Mouse (Mus musculus): Measurements from ENCODE around the gene Chfr. TPM values are rescaled to one million over a fixed set of nuclear protein-coding genes. Genes with fewer than 3 reads are reported as not detected.

Gene Chfr
- polyA plus RNA-seq (2015; fragmentation: Nextera tagmentation; extraction: Ambion mirVana): 32.8 and 37.0 TPM in 2 replicates

- Histone ChIP-seq H3K4me3 (ENCODE audit: low read depth, low read length) (peak within 1 kb of the TSS; percentile 84), H3K36me3 (ENCODE audit: insufficient read depth, low read length) (0 out of 2 replicates have a peak, but pooled peaks cover 7% of the 10 kb centered on the region), H3K9me3 (ENCODE audit: low read length) (no peaks in the 10 kb centered on the region), H3K4me1 (ENCODE audit: insufficient read depth, low read depth, low read length) (peaks cover 9% of the 10 kb centered on the region), H3K4me2 (replicated peaks; ENCODE audit: low read depth, low read length) (peak within 1 kb of the TSS; percentile 82), H3K27me3 (replicated peaks; ENCODE audit: insufficient read depth, low read length) (no peaks in the 10 kb centered on the region), H3K27ac (ENCODE audit: low read length) (peak within 1 kb of the TSS; percentile 84), H3K9ac (replicated peaks; ENCODE audit: low read depth) (peak within 1 kb of the TSS; percentile 74)
- 3% methylated on average over 46 of the region's 46 CpGs for WGBS
- peak; percentile 22; the same call in 1 of the 2 replicates for TF ChIP-seq CTCF (IDR thresholded peaks at IDR 0.05)
- peak; percentile 65 for TF ChIP-seq EP300 (IDR thresholded peaks at IDR 0.05)
- ATAC-seq (peak; percentile 100), DNase-seq (ENCODE audit: low spot score) (peak; percentile 98)
These were observed at the start of gene Chfr for GRCm38 (mm10) chr5:110135293-110136086. TSS of gene Chfr (plus strand) at chr5:110135842.

- no peaks in the 10 kb centered on the region for H3K9me3 ChIP-seq (ENCODE audit: low read length)
- H3K4me2 ChIP-seq (replicated peaks; ENCODE audit: low read depth, low read length): no peak overlapping the region
- H3K27ac ChIP-seq (ENCODE audit: low read length): no peak overlapping the region
- H3K27me3 ChIP-seq (replicated peaks; ENCODE audit: insufficient read depth, low read length): no peaks in the 10 kb centered on the region
- ATAC-seq: no peak
- DNase-seq (ENCODE audit: low spot score): no peak
- no peaks in the 10 kb centered on the region for H3K36me3 ChIP-seq (ENCODE audit: insufficient read depth, low read length)
- H3K9ac ChIP-seq (replicated peaks; ENCODE audit: low read depth): no peak overlapping the region
- H3K4me3 ChIP-seq (ENCODE audit: low read depth, low read length): no peak overlapping the region
- no peaks in the 10 kb centered on the region for H3K4me1 ChIP-seq (ENCODE audit: insufficient read depth, low read depth, low read length)
- WGBS: 34% methylated on average over 14 of the region's 14 CpGs
- TF ChIP-seq EP300 (IDR thresholded peaks at IDR 0.05) (no peak), CTCF (IDR thresholded peaks at IDR 0.05) (no peak)
These were observed 49.3 kb upstream of the Chfr start for GRCm38 (mm10) chr5:110086161-110086866.

- no peaks in the 10 kb centered on the region for H3K4me1 ChIP-seq (ENCODE audit: insufficient read depth, low read depth, low read length)
- WGBS: 36% methylated on average over 2 of the region's 2 CpGs
These were observed 44.1 kb upstream of the Chfr start for GRCm38 (mm10) chr5:110091546-110091945.

GRCm38 (mm10) chr5:110094030-110094846 is 41.4 kb upstream of the Chfr start, which contains the start of gene Gm35315:
TSS of gene Gm35315 (minus strand) at chr5:110094420.
- H3K27me3 ChIP-seq (replicated peaks; ENCODE audit: insufficient read depth, low read length): no peaks in the 10 kb centered on the region
- peak within 1 kb of the TSS; percentile 74 for H3K27ac ChIP-seq (ENCODE audit: low read length)
- peak within 1 kb of the TSS; percentile 50 for H3K4me3 ChIP-seq (ENCODE audit: low read depth, low read length)
- H3K9ac ChIP-seq (replicated peaks; ENCODE audit: low read depth): peak within 1 kb of the TSS; percentile 43; the same call in 1 of the 2 replicates
- DNase-seq (ENCODE audit: low spot score) (peak; percentile 95), ATAC-seq (peak; percentile 96)
- H3K36me3 ChIP-seq (ENCODE audit: insufficient read depth, low read length): no peaks in the 10 kb centered on the region
- H3K9me3 ChIP-seq (ENCODE audit: low read length): no peaks in the 10 kb centered on the region
- TF ChIP-seq CTCF (IDR thresholded peaks at IDR 0.05) (no peak), EP300 (IDR thresholded peaks at IDR 0.05) (no peak)
- H3K4me1 ChIP-seq (ENCODE audit: insufficient read depth, low read depth, low read length): no peaks in the 10 kb centered on the region
- 2% methylated on average over 25 of the region's 25 CpGs for WGBS
- peak within 1 kb of the TSS; percentile 72 for H3K4me2 ChIP-seq (replicated peaks; ENCODE audit: low read depth, low read length)

More at GRCm38 (mm10) chr5:110091546-110091945, 44.1 kb upstream of the Chfr start:
- ATAC-seq (no peak), DNase-seq (ENCODE audit: low spot score) (no peak)
- no peaks in the 10 kb centered on the region for H3K27me3 ChIP-seq (replicated peaks; ENCODE audit: insufficient read depth, low read length)
- no peak overlapping the region for H3K27ac ChIP-seq (ENCODE audit: low read length)
- TF ChIP-seq EP300 (IDR thresholded peaks at IDR 0.05) (no peak), CTCF (IDR thresholded peaks at IDR 0.05) (no peak)
- no peak overlapping the region for H3K4me2 ChIP-seq (replicated peaks; ENCODE audit: low read depth, low read length)
- no peak overlapping the region for H3K4me3 ChIP-seq (ENCODE audit: low read depth, low read length)
- no peaks in the 10 kb centered on the region for H3K9me3 ChIP-seq (ENCODE audit: low read length)
- no peak overlapping the region for H3K9ac ChIP-seq (replicated peaks; ENCODE audit: low read depth)
- H3K36me3 ChIP-seq (ENCODE audit: insufficient read depth, low read length): no peaks in the 10 kb centered on the region

GRCm38 (mm10) chr5:110094847-110095213 is 40.8 kb upstream of the Chfr start:
- H3K4me1 ChIP-seq (ENCODE audit: insufficient read depth, low read depth, low read length): no peaks in the 10 kb centered on the region
- WGBS: 11% methylated on average over 4 of the region's 4 CpGs
- TF ChIP-seq CTCF (IDR thresholded peaks at IDR 0.05) (no peak), EP300 (IDR thresholded peaks at IDR 0.05) (no peak)
- H3K36me3 ChIP-seq (ENCODE audit: insufficient read depth, low read length): no peaks in the 10 kb centered on the region
- H3K9ac ChIP-seq (replicated peaks; ENCODE audit: low read depth): peak overlapping the region; percentile 43; the same call in 1 of the 2 replicates
- no peaks in the 10 kb centered on the region for H3K27me3 ChIP-seq (replicated peaks; ENCODE audit: insufficient read depth, low read length)
- ATAC-seq (peak; percentile 26; the same call in 1 of the 2 replicates), DNase-seq (ENCODE audit: low spot score) (no peak)
- H3K9me3 ChIP-seq (ENCODE audit: low read length): no peaks in the 10 kb centered on the region
- H3K4me2 ChIP-seq (replicated peaks; ENCODE audit: low read depth, low read length): peak overlapping the region; percentile 72
- peak overlapping the region; percentile 74 for H3K27ac ChIP-seq (ENCODE audit: low read length)
- H3K4me3 ChIP-seq (ENCODE audit: low read depth, low read length): peak overlapping the region; percentile 50
